Comparison of ENCODE assay signal across 8 mouse cellular contexts in genomic region chr8:106151041-106151440, GRCm38 (mm10). TPM values are rescaled to one million over a fixed set of nuclear protein-coding genes. Genes with fewer than 3 reads are reported as not detected.
DNase-seq lines count a peak whose midpoint lies in the region; ATAC-seq lines count a peak whose summit lies in the region.

No protein-coding gene starts in this region.

- no peak for ATAC-seq in heart, embryonic 14.5 days (ENCODE audit: insufficient number of reproducible peaks, insufficient read depth, low FRiP score, low read depth)
- ATAC-seq in midbrain, embryonic 12.5 days (ENCODE audit: low FRiP score, low read depth): no peak

- H3K4me1 ChIP-seq in heart, embryonic 14.5 days (ENCODE audit: control insufficient read depth in 2 of 2, insufficient read depth in 2 of 2, low read length in 2 of 2): peaks cover 15% of the 10 kb centered on the region in 2 experiments
- peaks cover 22% of the 10 kb centered on the region for H3K4me1 ChIP-seq in hindbrain, embryonic 10.5 days (replicated peaks)
- peaks cover 13% of the 10 kb centered on the region for H3K4me1 ChIP-seq in midbrain, embryonic 12.5 days

- H3K27me3 ChIP-seq in heart, embryonic 14.5 days (ENCODE audit: control insufficient read depth, insufficient read depth, low read length): no peaks in the 10 kb centered on the region
- no peaks in the 10 kb centered on the region for H3K27me3 ChIP-seq in hindbrain, embryonic 10.5 days (ENCODE audit: insufficient read depth, poor library complexity, severe bottlenecking)
- H3K27me3 ChIP-seq in midbrain, embryonic 12.5 days: no peaks in the 10 kb centered on the region

- H3K9me3 ChIP-seq in heart, embryonic 14.5 days (ENCODE audit: control insufficient read depth, low read length): no peaks in the 10 kb centered on the region
- no peaks in the 10 kb centered on the region for H3K9me3 ChIP-seq in hindbrain, embryonic 10.5 days
- H3K9me3 ChIP-seq in midbrain, embryonic 12.5 days: no peaks in the 10 kb centered on the region

- peak overlapping the region; percentile 71 for H3K4me2 ChIP-seq in heart, embryonic 14.5 days (ENCODE audit: low read length)
- H3K4me2 ChIP-seq in midbrain, embryonic 12.5 days (replicated peaks): peak overlapping the region; percentile 74

- H3K27ac ChIP-seq in heart, embryonic 14.5 days (replicated peaks in 1 of 2; ENCODE audit: control insufficient read depth in 1 of 2, insufficient read depth in 1 of 2, low read depth in 2 of 2, low read length in 2 of 2): no peak overlapping the region
- H3K27ac ChIP-seq in hindbrain, embryonic 10.5 days: 0 out of 2 replicates have a peak overlapping the region, but pooled peaks have one; percentile 87
- no peak overlapping the region for H3K27ac ChIP-seq in midbrain, embryonic 12.5 days (replicated peaks)

- WGBS in heart, embryonic 14.5 days: 76% methylated on average over 9 of the region's 9 CpGs
- 87% methylated on average over 9 of the region's 9 CpGs for WGBS in hindbrain, embryonic 10.5 days
- 85% methylated on average over 9 of the region's 9 CpGs for WGBS in midbrain, embryonic 12.5 days

- no peak for DNase-seq in heart, adult 8-10 months (ENCODE audit: low spot score)
- DNase-seq in Muller cell, postnatal 12 days (ENCODE audit: inconsistent ontology term): peak; percentile 20
- DNase-seq in hindbrain, embryonic 10.5 days (ENCODE audit: low spot score): no peak
- no peak for DNase-seq in right cerebral cortex, postnatal 10 days (ENCODE audit: low spot score in 2 of 2)
- DNase-seq in right cerebral cortex, postnatal 25 days: no peak
- DNase-seq in cerebellum, postnatal 10 days: no peak

- peak overlapping the region; percentile 69 to 91 for H3K4me3 ChIP-seq in heart, embryonic 14.5 days (ENCODE audit: control insufficient read depth in 1 of 2, insufficient read depth in 1 of 2, low read depth in 1 of 2, low read length in 2 of 2)
- peak overlapping the region; percentile 87 for H3K4me3 ChIP-seq in hindbrain, embryonic 10.5 days
- peak overlapping the region; percentile 59 for H3K4me3 ChIP-seq in midbrain, embryonic 12.5 days

- H3K9ac ChIP-seq in heart, embryonic 14.5 days (ENCODE audit: low read length): no peak overlapping the region
- H3K9ac ChIP-seq in midbrain, embryonic 12.5 days (replicated peaks): 0 out of 2 replicates have a peak overlapping the region, but pooled peaks have one; percentile 74

- peaks cover 14% of the 10 kb centered on the region for H3K36me3 ChIP-seq in heart, embryonic 14.5 days (ENCODE audit: control insufficient read depth, insufficient read depth, low read length)
- H3K36me3 ChIP-seq in hindbrain, embryonic 10.5 days: peaks cover 18% of the 10 kb centered on the region
- peaks cover 7% of the 10 kb centered on the region; the same call in 1 of the 2 replicates for H3K36me3 ChIP-seq in midbrain, embryonic 12.5 days

RNA-seq across cellular contexts. Expression of gene Pla2g15, which starts 0.8 kb away (rescaled TPM):
- 2.4 and 2.5 TPM in 2 replicates for polyA plus RNA-seq in heart, embryonic 14.5 days (2014; fragmentation: Nextera tagmentation; extraction: Ambion mirVana)
- total RNA-seq in heart, adult 8-10 months (2022): 10 to 100 TPM in 1 of 4 experiments, 1 to 10 TPM in 3; 7.7 to 10.0 (median 9.4) TPM
- 15.0 and 16.1 TPM in 2 replicates for polyA plus RNA-seq in hindbrain, embryonic 10.5 days (2016; fragmentation: Nextera tagmentation; extraction: Ambion mirVana)
- polyA plus RNA-seq in midbrain, embryonic 12.5 days (2016; fragmentation: Nextera tagmentation; extraction: Ambion mirVana): 14.2 and 16.7 TPM in 2 replicates

RNA-seq across cellular contexts. Expression of gene Esrp2, which starts 14.3 kb away (rescaled TPM):
- 0.34 and 0.55 TPM in 2 replicates for polyA plus RNA-seq in heart, embryonic 14.5 days (2014; fragmentation: Nextera tagmentation; extraction: Ambion mirVana)
- total RNA-seq in heart, adult 8-10 months (2022): under 1 TPM; 0.23 to 0.81 (median 0.42) TPM
- 2.5 and 3.3 TPM in 2 replicates for polyA plus RNA-seq in hindbrain, embryonic 10.5 days (2016; fragmentation: Nextera tagmentation; extraction: Ambion mirVana)
- 0.87 and 1.3 TPM in 2 replicates for polyA plus RNA-seq in midbrain, embryonic 12.5 days (2016; fragmentation: Nextera tagmentation; extraction: Ambion mirVana)

RNA-seq across cellular contexts. Expression of gene Slc7a6, which starts 17.6 kb away (rescaled TPM):
- polyA plus RNA-seq in heart, embryonic 14.5 days (2014; fragmentation: Nextera tagmentation; extraction: Ambion mirVana): 40.4 TPM in 2 replicates
- 10 to 100 TPM in 1 of 4 experiments, 1 to 10 TPM in 3; 6.9 to 10.8 (median 9.6) TPM for total RNA-seq in heart, adult 8-10 months (2022)
- polyA plus RNA-seq in hindbrain, embryonic 10.5 days (2016; fragmentation: Nextera tagmentation; extraction: Ambion mirVana): 66.1 and 71.9 TPM in 2 replicates
- polyA plus RNA-seq in midbrain, embryonic 12.5 days (2016; fragmentation: Nextera tagmentation; extraction: Ambion mirVana): 63.2 and 63.8 TPM in 2 replicates

RNA-seq across cellular contexts. Expression of gene Slc7a6os, which starts 59.7 kb away (rescaled TPM):
- 18.7 and 20.9 TPM in 2 replicates for polyA plus RNA-seq in heart, embryonic 14.5 days (2014; fragmentation: Nextera tagmentation; extraction: Ambion mirVana)
- total RNA-seq in heart, adult 8-10 months (2022): 10 to 100 TPM in 2 of 4 experiments, 1 to 10 TPM in 2; 8.2 to 11.5 (median 10.0) TPM
- 33.0 and 36.9 TPM in 2 replicates for polyA plus RNA-seq in hindbrain, embryonic 10.5 days (2016; fragmentation: Nextera tagmentation; extraction: Ambion mirVana)
- polyA plus RNA-seq in midbrain, embryonic 12.5 days (2016; fragmentation: Nextera tagmentation; extraction: Ambion mirVana): 36.6 and 39.4 TPM in 2 replicates

RNA-seq across cellular contexts. Expression of gene Prmt7, which starts 59.7 kb away (rescaled TPM):
- 33.7 and 33.9 TPM in 2 replicates for polyA plus RNA-seq in heart, embryonic 14.5 days (2014; fragmentation: Nextera tagmentation; extraction: Ambion mirVana)
- 10 to 100 TPM; 26.7 to 27.7 (median 26.9) TPM for total RNA-seq in heart, adult 8-10 months (2022)
- polyA plus RNA-seq in hindbrain, embryonic 10.5 days (2016; fragmentation: Nextera tagmentation; extraction: Ambion mirVana): 71.1 and 73.6 TPM in 2 replicates
- 57.3 and 59.9 TPM in 2 replicates for polyA plus RNA-seq in midbrain, embryonic 12.5 days (2016; fragmentation: Nextera tagmentation; extraction: Ambion mirVana)
